Mouse (Mus musculus): ENCODE data around the gene Dmd. TPM values are rescaled to one million over a fixed set of nuclear protein-coding genes. Genes with fewer than 3 reads are reported as not detected.
"Not testable (repeated sequence)": the region's sequence is repeated elsewhere in the genome, so short reads cannot be mapped to it uniquely, and the experiment has no call there.

Gene Dmd
- 100 to 1,000 TPM in 1 of 2 experiments, 10 to 100 TPM in 1; 87.2 to 109 TPM for total RNA-seq (2021)

GRCm38 (mm10) chrX:82948630-82949029 lies at the start of gene Dmd:
Gene Dmd (plus strand): TSS chrX:82948870.
- no peak for DNase-seq (ENCODE audit: low spot score)
- intact Hi-C loops (cut with DNase I), result no loop called here

GRCm38 (mm10) chrX:82901515-82901914 lies 47.2 kb upstream of the Dmd start:
- intact Hi-C loops (cut with DNase I), result no loop called here
- DNase-seq (ENCODE audit: low spot score), result no peak

GRCm38 (mm10) chrX:82987683-82988082 lies 39.0 kb downstream of the Dmd start:
- intact Hi-C loops (cut with DNase I), result no loop called here
- no peak for DNase-seq (ENCODE audit: low spot score)

- DNase-seq (ENCODE audit: low spot score), result no peak
- intact Hi-C loops (cut with DNase I), result no loop called here
These were observed 101.5 kb downstream of the Dmd start for GRCm38 (mm10) chrX:83050190-83050589.

GRCm38 (mm10) chrX:83116171-83116876 lies 167.7 kb downstream of the Dmd start:
- DNase-seq (ENCODE audit: low spot score), result no peak
- intact Hi-C loops (cut with DNase I), result no loop called here

- intact Hi-C loops (cut with DNase I), result no loop called here
- no peak for DNase-seq (ENCODE audit: low spot score)
These were observed 168.5 kb downstream of the Dmd start for GRCm38 (mm10) chrX:83117198-83117597.

GRCm38 (mm10) chrX:83220563-83220962 lies 271.9 kb downstream of the Dmd start:
- intact Hi-C loops (cut with DNase I), result no loop called here
- no peak for DNase-seq (ENCODE audit: low spot score)

- intact Hi-C loops (cut with DNase I), result no loop called here
- DNase-seq (ENCODE audit: low spot score), result no peak
These were observed 272.4 kb downstream of the Dmd start for GRCm38 (mm10) chrX:83221050-83221449.

- intact Hi-C loops (cut with DNase I), result no loop called here
- no peak for DNase-seq (ENCODE audit: low spot score)
These were observed 538.9 kb downstream of the Dmd start, which contains the start of gene Tsga8 for GRCm38 (mm10) chrX:83487598-83487997. Gene Tsga8 (minus strand): TSS chrX:83487924.

- no peak for DNase-seq (ENCODE audit: low spot score)
- intact Hi-C loops (cut with DNase I), result no loop called here
These were observed 726.3 kb downstream of the Dmd start for GRCm38 (mm10) chrX:83674998-83675397.

- intact Hi-C loops (cut with DNase I), result no loop called here
These were observed 737.9 kb downstream of the Dmd start for GRCm38 (mm10) chrX:83686547-83686946.

GRCm38 (mm10) chrX:83740533-83740932 lies 791.9 kb downstream of the Dmd start:
- intact Hi-C loops (cut with DNase I), result no loop called here
- no peak for DNase-seq (ENCODE audit: low spot score)

More at GRCm38 (mm10) chrX:83686547-83686946, 737.9 kb downstream of the Dmd start:
- DNase-seq (ENCODE audit: low spot score), result no peak

GRCm38 (mm10) chrX:83746301-83747008 lies 797.8 kb downstream of the Dmd start:
- no peak for DNase-seq (ENCODE audit: low spot score)
- intact Hi-C loops (cut with DNase I), result no loop called here

- DNase-seq (ENCODE audit: low spot score), result no peak
- intact Hi-C loops (cut with DNase I), result no loop called here
These were observed 838.7 kb downstream of the Dmd start for GRCm38 (mm10) chrX:83787406-83787805.

- intact Hi-C loops (cut with DNase I); DNase-seq (ENCODE audit: low spot score): not testable (repeated sequence)
These were observed 918.8 kb downstream of the Dmd start for GRCm38 (mm10) chrX:83867469-83867868.

GRCm38 (mm10) chrX:83875389-83875788 lies 926.7 kb downstream of the Dmd start:
- DNase-seq (ENCODE audit: low spot score); intact Hi-C loops (cut with DNase I): not testable (repeated sequence)

- intact Hi-C loops (cut with DNase I), result no loop called here
- no peak for DNase-seq (ENCODE audit: low spot score)
These were observed 1027.2 kb downstream of the Dmd start for GRCm38 (mm10) chrX:83975895-83976294.

GRCm38 (mm10) chrX:84001294-84001693 lies 1052.6 kb downstream of the Dmd start:
- intact Hi-C loops (cut with DNase I), result no loop called here
- no peak for DNase-seq (ENCODE audit: low spot score)

GRCm38 (mm10) chrX:84062431-84062830 lies 1113.8 kb downstream of the Dmd start:
- DNase-seq (ENCODE audit: low spot score); intact Hi-C loops (cut with DNase I): not testable (repeated sequence)

GRCm38 (mm10) chrX:84165872-84166271 lies 1217.2 kb downstream of the Dmd start:
- intact Hi-C loops (cut with DNase I), result no loop called here
- no peak for DNase-seq (ENCODE audit: low spot score)

GRCm38 (mm10) chrX:84241297-84241859 lies 1292.7 kb downstream of the Dmd start:
- intact Hi-C loops (cut with DNase I), result no loop called here
- no peak for DNase-seq (ENCODE audit: low spot score)
